Mouse (Mus musculus): Measurements from ENCODE around the gene Slc25a51.

Slc25a51 gene

GRCm38 (mm10) chr4:45426724-45427457, 18.3 kb upstream of the Slc25a51 start:
- DNase-seq (ENCODE audit: low spot score in 2 of 2) = no peak

- DNase-seq (ENCODE audit: low spot score in 2 of 2) = no peak
Observed at GRCm38 (mm10) chr4:45423406-45423805, 14.8 kb upstream of the Slc25a51 start.

GRCm38 (mm10) chr4:45422640-45423039, 14.1 kb upstream of the Slc25a51 start:
- DNase-seq (ENCODE audit: low spot score in 2 of 2) = no peak

DNA sequence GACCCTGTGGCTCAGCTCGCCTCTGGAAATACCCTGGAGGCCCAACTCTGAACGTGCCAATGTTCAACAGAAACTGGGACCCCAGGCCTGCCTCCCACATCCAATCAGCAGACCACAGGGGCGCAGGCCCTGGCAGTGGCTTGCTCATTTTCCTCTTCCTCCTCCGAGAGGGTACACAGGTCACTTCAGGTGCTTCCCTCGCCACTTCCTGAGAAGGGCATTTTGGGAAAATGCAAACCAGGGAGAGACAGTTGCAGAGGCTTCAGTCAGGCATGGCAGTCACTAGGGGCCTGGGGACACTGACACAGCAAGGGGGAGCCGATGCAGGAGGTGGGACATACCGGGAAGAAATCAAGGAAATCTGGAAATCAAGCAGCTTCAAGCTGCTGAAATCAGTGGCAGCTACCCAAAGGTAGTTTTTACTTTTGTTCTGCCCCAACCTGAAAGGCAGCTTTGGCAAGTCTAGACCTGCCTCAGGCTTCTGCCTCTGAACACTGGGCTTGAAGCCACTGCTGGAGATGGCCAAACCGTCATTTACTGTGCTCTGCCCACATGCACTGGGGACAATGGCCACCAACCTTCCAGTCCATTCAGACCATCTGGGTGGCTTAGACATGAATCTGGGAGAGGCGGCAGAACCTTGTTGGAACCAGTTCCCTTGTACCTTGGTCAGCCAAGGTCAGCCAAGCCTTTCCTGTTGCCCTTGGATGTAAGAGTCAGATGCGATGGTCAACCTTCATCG, 13.1 kb upstream of the Slc25a51 start:
- DNase-seq (ENCODE audit: low spot score in 2 of 2) = peak; percentile 57 to 75

DNA sequence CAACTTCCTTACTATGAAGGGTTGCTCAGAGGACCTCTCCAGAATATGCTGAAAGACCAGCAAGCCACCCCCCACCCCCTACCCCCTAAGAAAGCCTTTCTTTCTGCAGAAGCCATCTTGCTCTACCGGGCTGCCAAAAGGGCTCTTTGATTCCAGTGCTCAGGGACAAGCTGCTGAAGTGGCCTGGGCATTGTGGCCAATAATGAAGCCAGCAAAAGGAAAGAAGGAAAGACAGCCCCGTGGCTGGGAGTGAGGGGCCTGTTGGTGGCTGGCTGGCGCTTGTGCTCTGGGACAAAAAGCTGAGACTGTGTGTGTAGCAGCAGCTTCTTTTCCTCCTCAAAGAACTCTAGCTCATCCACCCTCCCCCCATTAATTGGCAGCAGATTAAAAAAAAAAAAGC, 12.2 kb upstream of the Slc25a51 start:
- no peak for DNase-seq (ENCODE audit: low spot score in 2 of 2)

DNA sequence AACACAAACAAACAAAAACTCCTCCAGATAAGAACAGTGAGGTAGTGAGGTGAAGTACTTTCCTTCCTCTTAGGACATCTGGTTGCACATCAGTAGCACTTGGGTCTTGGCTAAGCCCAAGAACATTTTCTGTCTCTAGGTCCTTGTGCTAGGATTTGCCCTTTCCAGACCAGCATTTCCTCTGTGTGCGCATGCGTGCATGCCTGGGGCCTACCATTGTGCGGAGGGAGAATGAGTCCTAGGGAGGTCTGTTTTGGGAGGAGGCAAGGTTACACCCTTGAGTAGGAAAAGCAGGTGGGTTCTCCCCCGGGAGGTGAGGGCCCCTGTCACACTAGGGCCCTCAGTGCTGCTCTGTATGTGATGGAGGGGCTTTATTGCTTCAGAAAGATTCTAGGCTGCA, 10.5 kb upstream of the Slc25a51 start:
- no peak for DNase-seq (ENCODE audit: low spot score in 2 of 2)

DNA sequence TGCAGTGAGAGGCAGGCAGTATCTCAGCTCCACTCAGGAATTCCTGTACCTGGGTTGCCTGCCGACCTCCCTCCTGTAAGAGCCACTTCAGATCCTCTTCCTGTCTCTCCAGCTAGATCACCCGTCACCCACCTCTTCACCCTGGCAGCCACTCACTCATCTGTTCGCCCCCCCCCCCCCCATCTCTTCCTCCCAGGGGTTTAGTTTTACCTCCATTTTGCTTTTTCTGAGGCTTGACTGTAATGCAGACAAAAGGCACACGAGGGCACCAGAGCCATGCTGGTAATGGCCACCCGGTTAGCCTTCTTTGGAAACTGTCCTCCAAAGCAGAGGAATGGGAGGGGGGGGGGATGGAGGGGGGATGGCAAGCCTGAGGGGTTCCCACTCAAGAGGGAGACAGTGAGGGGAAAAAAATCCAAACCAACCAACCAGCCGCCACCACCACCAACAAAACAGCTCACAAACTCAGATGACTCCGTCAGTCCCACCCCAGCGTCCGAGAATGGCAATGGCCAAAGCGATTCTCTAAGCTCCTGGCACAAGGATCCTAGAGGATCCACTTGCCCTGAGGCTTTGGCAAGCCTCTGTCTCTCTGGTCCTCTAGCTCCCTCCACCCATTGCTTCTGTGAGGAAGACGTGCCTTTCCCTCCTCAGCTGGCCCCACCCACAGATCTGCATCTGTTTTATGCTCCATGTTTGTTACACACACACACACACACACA, 9.8 kb upstream of the Slc25a51 start:
- peak in 1 of 2 experiments; percentile 50 for DNase-seq (ENCODE audit: low spot score in 2 of 2)

GRCm38 (mm10) chr4:45416314-45416713, 7.7 kb upstream of the Slc25a51 start:
- DNase-seq (ENCODE audit: low spot score in 2 of 2) = no peak

- no peak for DNase-seq (ENCODE audit: low spot score in 2 of 2)
Observed at GRCm38 (mm10) chr4:45413674-45414338, 5.2 kb upstream of the Slc25a51 start.

GRCm38 (mm10) chr4:45412433-45413192, 4.0 kb upstream of the Slc25a51 start:
- DNase-seq (ENCODE audit: low spot score in 2 of 2) = no peak

GRCm38 (mm10) chr4:45411181-45411790, 2.7 kb upstream of the Slc25a51 start:
- DNase-seq (ENCODE audit: low spot score in 2 of 2) = no peak

- DNase-seq (ENCODE audit: low spot score in 2 of 2) = peak; percentile 78 to 80
Observed at GRCm38 (mm10) chr4:45409270-45409669, 704 bp upstream of the Slc25a51 start.

DNA sequence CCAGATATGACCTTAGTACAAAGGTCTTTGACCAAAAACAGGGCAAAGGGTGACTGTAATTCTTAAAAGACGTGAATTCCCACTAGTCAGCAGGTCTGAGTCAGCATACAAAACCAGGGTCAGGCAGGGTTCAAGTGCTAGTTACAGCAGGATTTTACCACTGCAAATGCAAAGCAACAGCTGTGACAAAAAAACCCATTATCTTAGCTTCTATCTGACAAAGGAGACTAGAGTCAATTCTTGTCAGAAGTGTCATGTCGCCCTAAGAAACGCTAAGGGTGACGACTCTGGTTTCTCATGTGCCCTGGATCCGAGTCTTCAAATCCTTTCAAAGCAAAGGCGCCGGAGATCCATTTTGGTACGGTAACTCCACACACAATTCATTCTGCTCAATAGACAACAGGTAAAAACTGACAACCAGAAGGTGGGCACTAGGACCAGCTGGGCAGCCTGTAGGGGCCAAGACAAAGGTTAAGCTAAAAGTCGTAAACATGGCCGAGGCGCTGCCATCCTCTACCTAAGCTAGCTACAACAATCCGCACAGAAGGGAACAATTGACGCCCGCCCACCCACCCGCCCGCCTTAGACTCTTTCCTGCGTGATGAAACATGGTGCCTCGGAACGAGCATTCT, 747 bp downstream of the Slc25a51 start:
- no peak for DNase-seq (ENCODE audit: low spot score in 2 of 2)

- no peak for DNase-seq (ENCODE audit: low spot score in 2 of 2)
Observed at GRCm38 (mm10) chr4:45407001-45407702, 1.4 kb downstream of the Slc25a51 start.

DNA sequence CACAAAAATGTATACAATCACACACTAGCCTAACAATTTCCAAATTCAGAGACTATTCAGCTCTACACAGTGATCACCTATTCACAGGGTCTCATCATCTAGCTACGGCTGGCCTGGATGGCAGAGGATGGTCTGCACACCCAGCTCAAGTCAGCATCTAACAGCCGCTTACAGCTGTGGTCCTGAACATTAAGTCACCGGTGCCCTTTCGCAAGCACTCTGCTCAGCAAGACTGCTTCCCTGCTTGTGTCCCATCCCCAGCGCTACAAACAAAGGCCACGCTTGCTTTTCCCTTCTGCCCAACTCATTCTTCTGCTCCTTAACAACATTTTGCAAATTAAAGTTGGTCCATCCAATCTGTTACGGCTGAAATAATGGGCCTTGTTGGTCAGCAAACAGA, 2.2 kb downstream of the Slc25a51 start:
- DNase-seq (ENCODE audit: low spot score in 2 of 2) = no peak

- no peak for DNase-seq (ENCODE audit: low spot score in 2 of 2)
Observed at GRCm38 (mm10) chr4:45405315-45405714, 3.3 kb downstream of the Slc25a51 start.

DNA sequence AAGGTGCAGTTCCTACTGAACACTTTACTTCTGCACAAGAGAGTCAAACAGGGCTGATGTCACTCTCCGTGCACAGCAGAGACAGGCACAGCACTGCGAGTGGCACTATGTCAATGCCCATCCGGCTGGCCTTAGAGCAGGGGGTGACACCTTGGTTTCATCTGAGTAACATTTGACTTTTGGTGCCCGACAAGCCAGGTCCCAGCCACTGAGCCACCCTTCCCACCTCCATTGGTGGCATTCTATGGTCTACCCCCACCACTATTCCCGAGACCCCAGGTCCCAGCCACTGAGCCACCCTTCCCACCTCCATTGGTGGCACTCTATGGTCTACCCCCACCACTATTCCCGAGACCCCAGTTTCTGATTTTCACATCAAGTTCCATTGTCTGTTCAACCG, 4.5 kb downstream of the Slc25a51 start:
- no peak for DNase-seq (ENCODE audit: low spot score in 2 of 2)

- no peak for DNase-seq (ENCODE audit: low spot score in 2 of 2)
Observed at GRCm38 (mm10) chr4:45403499-45403878, 5.1 kb downstream of the Slc25a51 start.

GRCm38 (mm10) chr4:45402878-45403498, 5.6 kb downstream of the Slc25a51 start:
- no peak for DNase-seq (ENCODE audit: low spot score in 2 of 2)

Measured in urinary bladder, adult 18-20 months (tissue).